Mouse (Mus musculus) lung, adult 2 months (tissue): ENCODE measurements around the gene Pappa2.

ENCODE experiments used
- CTCF ChIP-seq: fragments of 200-500 bp; IDR thresholded peaks from 2 replicates; pipeline ENCODE4 v1.5.1; 2011; ENCODE audit warnings: mild to moderate bottlenecking, low read length, control low read depth; ENCODE audit not compliant: insufficient read depth
- POLR2A ChIP-seq: fragments of 200-500 bp; IDR thresholded peaks from 2 replicates; pipeline ENCODE4 v1.6.1; 2011; ENCODE audit warnings: low read depth, mild to moderate bottlenecking, control low read depth, low read length, borderline replicate concordance; ENCODE audit errors: extremely low read depth

DNA sequence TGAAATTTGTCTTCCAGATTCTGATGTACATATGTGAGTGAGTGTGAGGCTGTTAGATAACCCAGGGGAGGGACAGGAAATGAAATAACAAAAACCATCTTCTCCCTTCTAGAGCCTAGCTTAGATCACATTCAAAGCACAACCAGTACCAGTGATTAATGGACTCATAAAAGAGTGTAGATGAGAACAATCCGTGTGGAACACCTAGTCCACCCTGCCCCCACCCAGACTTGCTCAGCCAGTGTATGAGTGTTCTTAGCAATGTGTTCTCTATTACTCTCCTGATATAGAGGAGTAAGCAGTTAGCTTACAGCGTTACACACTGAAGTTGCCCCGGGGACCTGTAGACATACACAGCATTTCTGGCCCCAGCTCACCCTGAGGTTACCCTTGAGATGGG, 129.8 kb downstream of the Pappa2 start:
- no peak for TF ChIP-seq POLR2A
- TF ChIP-seq CTCF, result no peak
